Mouse (Mus musculus) bone marrow macrophage, adult 2 months (primary cell): ENCODE results near the gene Adh7. TPM values are rescaled to one million over a fixed set of nuclear protein-coding genes. Genes with fewer than 3 reads are reported as not detected.

Experiments
- H3K27ac ChIP-seq: 2 replicates; pipeline ENCODE4 v1.5.1; 2012; ENCODE audit warnings: low read depth, low read length; ENCODE audit not compliant: insufficient read depth
- H3K4me1 ChIP-seq: 2 replicates; pipeline ENCODE4 v1.6.1; 2012; ENCODE audit warnings: low read length; ENCODE audit not compliant: control insufficient read depth, insufficient read depth
- H3K4me3 ChIP-seq: 2 replicates; pipeline ENCODE4 v1.5.1; 2012; ENCODE audit warnings: mild to moderate bottlenecking, low read length, moderate library complexity; ENCODE audit not compliant: insufficient read depth
- CTCF ChIP-seq: IDR thresholded peaks from 2 replicates; pipeline ENCODE4 v1.5.1; 2012; ENCODE audit warnings: low read depth, mild to moderate bottlenecking, low read length, moderate library complexity
- POLR2A ChIP-seq: IDR thresholded peaks from 2 replicates; pipeline ENCODE4 v1.6.1; 2012; ENCODE audit warnings: mild to moderate bottlenecking, low read depth, low read length, borderline replicate concordance
- polyA plus RNA-seq: library from polyadenylated mRNA; stranded (reverse); fragments of >200 nt; gene quantifications from 2 replicates; pipeline ENCODE4 v1.2.4, GENCODE M21; 2012; ENCODE audit not compliant: missing spikeins, insufficient read depth, insufficient read length

Gene Adh7
- polyA plus RNA-seq, 1 experiment: not detected

GRCm38 (mm10) chr3:138236546-138237163, 19.1 kb downstream of the Adh7 start:
- Histone ChIP-seq H3K4me3 (no peak overlapping the region), H3K4me1 (no peaks in the 10 kb centered on the region), H3K27ac (no peak overlapping the region)
- no peak for TF ChIP-seq CTCF
- TF ChIP-seq POLR2A: no peak

GRCm38 (mm10) chr3:138238046-138238445, 20.5 kb downstream of the Adh7 start:
- H3K4me1 ChIP-seq: no peaks in the 10 kb centered on the region
- H3K4me3 ChIP-seq: no peak overlapping the region
- TF ChIP-seq CTCF: no peak
- no peak for TF ChIP-seq POLR2A
- no peak overlapping the region for H3K27ac ChIP-seq

GRCm38 (mm10) chr3:138239461-138239860, 21.9 kb downstream of the Adh7 start:
- TF ChIP-seq CTCF (no peak), POLR2A (no peak)
- Histone ChIP-seq H3K4me1 (no peaks in the 10 kb centered on the region), H3K27ac (no peak overlapping the region), H3K4me3 (no peak overlapping the region)

GRCm38 (mm10) chr3:138240411-138240810, 22.9 kb downstream of the Adh7 start:
- Histone ChIP-seq H3K4me3 (no peak overlapping the region), H3K27ac (no peak overlapping the region), H3K4me1 (no peaks in the 10 kb centered on the region)
- no peak for TF ChIP-seq POLR2A

GRCm38 (mm10) chr3:138240942-138241341, 23.4 kb downstream of the Adh7 start:
- H3K4me1 ChIP-seq: no peaks in the 10 kb centered on the region
- H3K4me3 ChIP-seq: no peak overlapping the region
- TF ChIP-seq CTCF (no peak), POLR2A (no peak)
- H3K27ac ChIP-seq: no peak overlapping the region

GRCm38 (mm10) chr3:138241371-138241770, 23.8 kb downstream of the Adh7 start:
- no peak overlapping the region for H3K4me3 ChIP-seq
- H3K4me1 ChIP-seq: no peaks in the 10 kb centered on the region
- TF ChIP-seq POLR2A: no peak
- TF ChIP-seq CTCF: no peak
- H3K27ac ChIP-seq: no peak overlapping the region

- Histone ChIP-seq H3K27ac (no peak overlapping the region), H3K4me1 (no peaks in the 10 kb centered on the region), H3K4me3 (no peak overlapping the region)
- TF ChIP-seq CTCF (no peak), POLR2A (no peak)
These were observed 24.6 kb downstream of the Adh7 start for GRCm38 (mm10) chr3:138242021-138242726.

- Histone ChIP-seq H3K27ac (no peak overlapping the region), H3K4me1 (no peaks in the 10 kb centered on the region), H3K4me3 (no peak overlapping the region)
- no peak for TF ChIP-seq POLR2A
- no peak for TF ChIP-seq CTCF
These were observed 25.4 kb downstream of the Adh7 start for GRCm38 (mm10) chr3:138242933-138243332.

GRCm38 (mm10) chr3:138244338-138244874, 26.8 kb downstream of the Adh7 start:
- TF ChIP-seq CTCF (no peak), POLR2A (no peak)
- Histone ChIP-seq H3K4me3 (no peak overlapping the region), H3K27ac (no peak overlapping the region), H3K4me1 (no peaks in the 10 kb centered on the region)

GRCm38 (mm10) chr3:138246511-138247020, 29.0 kb downstream of the Adh7 start:
- no peak for TF ChIP-seq CTCF
- no peak overlapping the region for H3K27ac ChIP-seq
- no peaks in the 10 kb centered on the region for H3K4me1 ChIP-seq
- H3K4me3 ChIP-seq: no peak overlapping the region
